Mouse (Mus musculus) liver, postnatal 0 days (tissue): Measurements from ENCODE around the gene Lias. TPM values are rescaled to one million over a fixed set of nuclear protein-coding genes. Genes with fewer than 3 reads are reported as not detected.

Experiments used
- ATAC-seq: fragments of 200-750 bp; cut with Nextera tagmentation; 2 replicates; pipeline ENCODE4 v1.8.0; 2017; ENCODE audit warnings: mild to moderate bottlenecking, moderate library complexity
- DNase-seq: peaks from one replicate; pipeline ENCODE4 v3.0.0-alpha.2; 2016
- H3K27ac ChIP-seq: fragments of 300-500 bp; sonication (generic); 2 replicates; pipeline ENCODE4 v1.5.1; 2014; ENCODE audit warnings: antibody characterized with exemption, moderate library complexity, mild to moderate bottlenecking, low read depth
- H3K27me3 ChIP-seq: fragments of 300-500 bp; sonication (generic); 2 replicates; pipeline ENCODE4 v1.6.1; 2014; ENCODE audit warnings: low read length, control low read depth, mixed read lengths; ENCODE audit not compliant: insufficient read depth
- H3K36me3 ChIP-seq: fragments of 300-500 bp; sonication (generic); replicated peaks from 2 replicates; pipeline ENCODE4 v1.6.1; 2014; ENCODE audit warnings: mild to moderate bottlenecking, control low read depth, low read length, moderate library complexity, mixed read lengths; ENCODE audit not compliant: insufficient read depth
- H3K4me1 ChIP-seq: fragments of 300-500 bp; sonication (generic); 2 replicates; pipeline ENCODE4 v1.6.1; 2014; ENCODE audit warnings: antibody characterized with exemption, mild to moderate bottlenecking, control low read depth; ENCODE audit not compliant: insufficient read depth
- H3K4me2 ChIP-seq: fragments of 300-500 bp; sonication (generic); 2 replicates; pipeline ENCODE4 v1.6.1; 2014; ENCODE audit warnings: low read depth, mild to moderate bottlenecking, low read length, moderate library complexity, mixed read lengths
- H3K4me3 ChIP-seq: fragments of 300-500 bp; sonication (generic); 2 replicates; pipeline ENCODE4 v1.5.1; 2014; ENCODE audit warnings: low read depth, low read length
- H3K9ac ChIP-seq: fragments of 300-500 bp; sonication (generic); replicated peaks from 2 replicates; pipeline ENCODE4 v1.6.1; 2014; ENCODE audit warnings: mild to moderate bottlenecking, moderate library complexity
- H3K9me3 ChIP-seq: fragments of 300-500 bp; sonication (generic); 2 replicates; pipeline ENCODE4 v1.6.1; 2016; ENCODE audit warnings: mild to moderate bottlenecking, control low read depth, low read length, mixed read lengths
- CTCF ChIP-seq: sonication (generic); IDR thresholded peaks from 2 replicates; pipeline ENCODE4 v1.5.1; 2016; ENCODE audit warnings: antibody characterized with exemption, low read depth
- EP300 ChIP-seq: IDR thresholded peaks from 2 replicates; pipeline ENCODE4 v1.6.1; 2016; ENCODE audit warnings: antibody characterized with exemption, low read depth, mild to moderate bottlenecking
- WGBS: fragments of 180-500 bp; shearing (Covaris S2); extraction: QIAGEN DNeasy Blood & Tissue Kit; methylation state at CpG from one replicate; pipeline ENCODE4 v1.1.7; 2014; ENCODE audit not compliant: insufficient replicate concordance; 5-methylcytosine and 5-hydroxymethylcytosine counted together
- polyA plus RNA-seq: library from polyadenylated mRNA; unstranded; fragments of >200 nt; fragmentation: Nextera tagmentation; extraction: Ambion mirVana; gene quantifications from 2 replicates; pipeline ENCODE4 v1.2.1, GENCODE M21; 2015

Lias gene
- polyA plus RNA-seq, result 31.1 and 34.0 TPM in 2 replicates

DNA sequence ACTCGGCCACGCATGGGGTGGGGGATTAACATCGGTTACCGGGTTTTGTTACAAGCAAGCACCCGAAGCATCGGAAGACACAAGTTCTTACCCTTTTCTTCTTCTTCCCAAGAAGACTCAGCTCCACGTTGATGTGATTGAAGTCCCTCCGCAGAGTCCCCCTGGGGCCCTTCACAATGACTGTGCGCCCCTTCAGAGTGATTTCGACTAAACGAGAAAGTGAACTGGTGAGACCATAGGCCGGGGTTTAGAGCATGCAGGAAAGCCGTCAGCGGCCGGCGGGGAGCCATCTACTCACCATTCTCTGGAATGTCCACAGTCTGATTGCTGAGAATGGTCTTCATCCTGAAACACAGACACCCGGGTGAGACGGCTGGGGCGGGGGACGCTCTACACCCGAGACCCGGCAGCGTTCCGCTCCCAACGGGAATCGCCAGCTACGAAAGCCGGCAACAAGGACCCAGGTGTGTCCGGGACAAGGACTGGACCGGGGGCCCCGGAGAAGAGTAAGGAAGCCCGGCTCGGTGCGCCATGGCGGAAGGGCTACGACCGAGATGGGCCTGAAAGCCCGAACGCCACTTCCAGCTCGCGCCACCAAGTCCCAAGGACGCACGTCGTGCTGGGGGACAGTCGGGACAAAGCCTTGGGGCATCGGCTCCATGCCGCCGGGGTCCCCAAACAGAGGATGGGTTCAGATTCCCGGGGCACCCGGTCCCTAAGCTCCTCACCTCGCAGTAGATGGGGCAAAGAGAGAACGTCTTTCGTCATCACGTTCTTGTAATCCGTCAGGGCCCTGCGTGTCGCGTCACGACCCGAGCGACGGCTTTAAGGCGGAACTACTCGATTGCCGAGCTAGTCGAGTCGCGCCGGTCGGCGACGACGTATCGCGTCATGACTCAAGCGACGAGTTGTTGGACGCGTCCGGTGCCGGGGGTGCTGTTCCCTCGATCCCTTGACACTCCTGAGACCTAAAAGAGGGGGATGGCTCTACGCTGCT is at the start of gene Lias, which contains the start of gene Rpl9:
Gene Lias (plus strand): TSS at position 850 of the 997 bp plus-strand sequence.
Gene Rpl9 (minus strand): TSS at position 797 of the 997 bp plus-strand sequence.
- DNase-seq, result peak; percentile 98
- Histone ChIP-seq H3K9ac (peak within 1 kb of the TSS; percentile 99), H3K9me3 (no peaks in the 10 kb centered on the region), H3K4me2 (peak within 1 kb of the TSS; percentile 87), H3K27me3 (no peaks in the 10 kb centered on the region), H3K4me3 (peak within 1 kb of the TSS; percentile 97), H3K4me1 (peaks cover 16% of the 10 kb centered on the region), H3K27ac (peak within 1 kb of the TSS; percentile 92), H3K36me3 (peaks cover 45% of the 10 kb centered on the region)
- under 1% methylated on average over 83 of the region's 83 CpGs for WGBS
- no peak for TF ChIP-seq CTCF
- TF ChIP-seq EP300, result no peak
- ATAC-seq, result peak; percentile 96

DNA sequence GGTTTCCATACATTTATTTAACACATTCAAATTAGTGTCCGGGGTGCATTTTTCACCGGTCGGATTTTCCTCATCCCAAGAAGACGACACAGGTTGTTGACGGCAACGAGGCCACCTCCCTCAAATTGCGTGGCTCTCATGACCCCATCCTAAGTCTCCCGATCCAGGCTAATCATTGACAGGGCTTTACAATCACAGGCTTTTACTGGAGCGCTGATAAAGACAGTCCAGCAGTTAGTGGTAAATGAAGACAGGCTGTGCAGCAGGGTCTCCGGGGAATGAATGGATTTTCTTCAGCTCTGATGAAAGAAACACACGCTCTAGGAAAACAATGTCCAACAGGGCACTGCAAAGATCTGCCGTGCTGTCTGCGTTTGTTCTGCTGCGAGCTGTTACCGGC is 43.1 kb upstream of the Lias start, which contains the start of gene Klb:
Gene Klb (plus strand): TSS at position 147 of the 400 bp plus-strand sequence.
- Histone ChIP-seq H3K27me3 (no peaks in the 10 kb centered on the region), H3K4me1 (peaks cover 1% of the 10 kb centered on the region; the same call in 1 of the 2 replicates), H3K27ac (peak within 1 kb of the TSS; percentile 88), H3K36me3 (no peaks in the 10 kb centered on the region), H3K9me3 (no peaks in the 10 kb centered on the region), H3K9ac (peak within 1 kb of the TSS; percentile 68), H3K4me3 (peak within 1 kb of the TSS; percentile 49), H3K4me2 (peak within 1 kb of the TSS; percentile 42)
- TF ChIP-seq EP300 (no peak), CTCF (no peak)
- ATAC-seq, result peak; percentile 85
- 52% methylated on average over 15 of the region's 15 CpGs for WGBS
- peak; percentile 53 for DNase-seq

DNA sequence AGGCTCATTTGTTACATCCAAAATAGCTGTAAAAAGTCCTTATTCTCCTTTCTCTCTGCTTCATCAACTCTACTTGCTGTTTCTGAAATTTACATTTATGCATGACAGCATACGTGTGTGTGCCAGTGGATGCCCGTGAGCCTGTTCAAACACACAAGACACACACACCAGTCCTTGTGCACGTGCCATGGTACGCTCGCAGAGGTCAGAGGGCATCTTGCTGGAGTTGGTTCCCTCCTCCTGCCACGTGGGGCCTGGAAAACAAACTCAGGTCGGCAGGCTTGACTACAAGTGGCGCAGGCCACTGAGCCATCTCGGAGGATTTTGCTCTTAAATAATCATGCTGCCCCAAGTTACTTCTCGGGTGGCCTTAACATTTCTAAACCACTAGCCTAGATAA is 40.8 kb upstream of the Lias start:
- peak overlapping the region; percentile 49 for H3K4me3 ChIP-seq
- DNase-seq, result peak; percentile 74

DNA sequence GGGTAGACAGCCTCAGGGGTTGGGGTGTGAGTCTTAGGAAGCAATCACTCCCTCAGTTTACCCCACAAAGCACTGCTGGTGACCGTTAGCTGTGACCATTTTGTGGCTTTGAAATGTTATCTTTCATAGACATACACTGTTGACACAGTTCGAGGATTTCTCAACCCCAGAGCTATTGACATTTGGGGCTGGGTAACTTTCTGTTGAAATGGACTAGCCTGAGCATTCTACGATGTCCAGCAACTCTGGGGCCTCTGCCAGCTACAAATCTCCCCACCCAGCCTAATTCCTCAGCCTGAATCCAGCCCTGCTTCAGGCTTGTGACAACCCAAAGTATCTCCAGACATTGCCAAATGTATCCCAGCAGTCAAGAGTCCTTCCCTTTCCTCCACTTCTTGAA is 37.2 kb upstream of the Lias start:
- WGBS, result 30% methylated on average over 3 of the region's 3 CpGs
- H3K9ac ChIP-seq, result no peak overlapping the region
- H3K4me2 ChIP-seq, result peak overlapping the region; percentile 20; the same call in 1 of the 2 replicates
- H3K4me1 ChIP-seq, result peaks cover 4% of the 10 kb centered on the region; the same call in 1 of the 2 replicates
- no peak overlapping the region for H3K4me3 ChIP-seq
- TF ChIP-seq EP300, result no peak
- TF ChIP-seq CTCF, result no peak
- H3K27me3 ChIP-seq, result no peaks in the 10 kb centered on the region
- H3K9me3 ChIP-seq, result no peaks in the 10 kb centered on the region
- peak; percentile 53 for ATAC-seq
- DNase-seq, result peak; percentile 41
- H3K27ac ChIP-seq, result peak overlapping the region; percentile 2; the same call in 1 of the 2 replicates
- no peaks in the 10 kb centered on the region for H3K36me3 ChIP-seq

More for the DNA sequence above, 40.8 kb upstream of the Lias start:
- no peaks in the 10 kb centered on the region for H3K27me3 ChIP-seq
- peak; percentile 78 for ATAC-seq
- H3K9me3 ChIP-seq, result no peaks in the 10 kb centered on the region
- H3K4me1 ChIP-seq, result peaks cover 4% of the 10 kb centered on the region; the same call in 1 of the 2 replicates
- H3K27ac ChIP-seq, result peak overlapping the region; percentile 88
- H3K4me2 ChIP-seq, result peak overlapping the region; percentile 64
- WGBS, result 51% methylated on average over 10 of the region's 10 CpGs
- H3K36me3 ChIP-seq, result no peaks in the 10 kb centered on the region
- TF ChIP-seq CTCF, result no peak
- no peak for TF ChIP-seq EP300
- H3K9ac ChIP-seq, result peak overlapping the region; percentile 68

DNA sequence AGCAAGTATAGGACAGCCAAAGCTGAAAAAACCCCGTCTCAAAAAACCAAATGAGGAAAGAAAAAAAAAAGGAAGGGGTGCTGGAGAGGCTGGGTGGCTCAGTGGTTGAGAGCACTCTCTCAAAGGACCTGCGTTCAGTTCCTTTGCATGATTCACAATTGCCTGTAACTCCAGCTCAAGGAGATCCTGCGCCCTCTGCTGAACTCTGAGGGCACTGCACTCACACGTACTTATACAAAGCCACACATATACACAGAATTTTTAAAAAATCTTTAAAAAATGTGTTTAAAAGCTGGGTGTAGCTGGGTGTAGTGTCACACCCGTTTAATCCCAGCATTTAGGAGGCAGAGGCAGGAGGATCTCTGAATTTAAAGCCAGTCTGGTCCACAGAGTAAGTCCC is 36.3 kb upstream of the Lias start:
- 72% methylated on average over 5 of the region's 5 CpGs for WGBS
- no peak overlapping the region for H3K4me3 ChIP-seq
- TF ChIP-seq EP300, result no peak
- TF ChIP-seq CTCF, result peak; percentile 36; the same call in 1 of the 2 replicates
- ATAC-seq (no peak), DNase-seq (no peak)
- no peak overlapping the region for H3K27ac ChIP-seq
- no peak overlapping the region for H3K4me2 ChIP-seq
- no peak overlapping the region for H3K9ac ChIP-seq
- H3K36me3 ChIP-seq, result no peaks in the 10 kb centered on the region
- no peaks in the 10 kb centered on the region for H3K27me3 ChIP-seq
- no peaks in the 10 kb centered on the region for H3K9me3 ChIP-seq
- peaks cover 4% of the 10 kb centered on the region; the same call in 1 of the 2 replicates for H3K4me1 ChIP-seq

DNA sequence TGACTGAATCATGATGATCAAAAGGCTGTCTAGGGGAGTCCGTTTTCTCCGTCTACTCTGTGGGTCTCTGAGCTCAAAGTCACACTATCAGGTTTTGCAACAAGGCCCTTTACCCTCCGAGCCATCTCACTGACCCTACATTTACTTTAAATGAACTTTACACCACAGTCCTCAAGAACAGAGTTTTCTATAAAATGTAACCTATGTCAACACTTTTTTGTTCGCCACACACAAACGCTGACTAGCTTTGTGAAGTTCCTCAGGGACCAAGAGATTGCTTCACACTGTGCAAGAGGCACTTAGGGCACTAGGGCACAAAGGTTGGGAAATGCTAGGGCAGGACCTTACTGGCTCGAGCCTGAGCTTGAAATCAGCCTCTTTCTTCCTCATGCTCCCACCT is 34.4 kb upstream of the Lias start:
- Histone ChIP-seq H3K27me3 (no peaks in the 10 kb centered on the region), H3K4me3 (no peak overlapping the region), H3K4me2 (no peak overlapping the region), H3K27ac (peak overlapping the region; percentile 61), H3K36me3 (no peaks in the 10 kb centered on the region), H3K4me1 (peaks cover 4% of the 10 kb centered on the region; the same call in 1 of the 2 replicates), H3K9ac (no peak overlapping the region), H3K9me3 (no peaks in the 10 kb centered on the region)
- peak; percentile 90 for ATAC-seq
- TF ChIP-seq EP300 (peak; percentile 78), CTCF (no peak)
- 47% methylated on average over 6 of the region's 6 CpGs for WGBS
- peak; percentile 61 for DNase-seq
